Mouse (Mus musculus) intestine, postnatal 0 days (tissue): ENCODE data around the gene Pdzd7. TPM values are rescaled to one million over a fixed set of nuclear protein-coding genes. Genes with fewer than 3 reads are reported as not detected.

Experiments
- ATAC-seq: fragments of 200-750 bp; cut with Nextera tagmentation; 2 replicates; pipeline ENCODE4 v1.8.0; 2017; ENCODE audit warnings: mild to moderate bottlenecking, moderate TSS enrichment, moderate library complexity
- H3K27ac ChIP-seq: fragments of 300-500 bp; sonication (generic); 2 replicates; pipeline ENCODE4 v1.5.1; 2014; ENCODE audit warnings: mild to moderate bottlenecking, low read depth, low read length, moderate library complexity
- H3K27me3 ChIP-seq: fragments of 300-500 bp; sonication (generic); replicated peaks from 2 replicates; pipeline ENCODE4 v1.6.1; 2014; ENCODE audit warnings: low read length, mixed read lengths; ENCODE audit not compliant: control insufficient read depth, insufficient read depth
- H3K36me3 ChIP-seq: fragments of 300-500 bp; sonication (generic); 2 replicates; pipeline ENCODE4 v1.6.1; 2014; ENCODE audit warnings: mild to moderate bottlenecking, moderate library complexity; ENCODE audit not compliant: control insufficient read depth, insufficient read depth
- H3K4me1 ChIP-seq: fragments of 300-500 bp; sonication (generic); replicated peaks from 2 replicates; pipeline ENCODE4 v1.6.1; 2014; ENCODE audit warnings: antibody characterized with exemption, low read length, mixed read lengths; ENCODE audit not compliant: control insufficient read depth, insufficient read depth
- H3K4me2 ChIP-seq: fragments of 300-500 bp; sonication (generic); replicated peaks from 2 replicates; pipeline ENCODE4 v1.6.1; 2014; ENCODE audit warnings: low read depth, mild to moderate bottlenecking, moderate library complexity
- H3K4me3 ChIP-seq: fragments of 300-500 bp; sonication (generic); 2 replicates; pipeline ENCODE4 v1.5.1; 2014; ENCODE audit warnings: low read depth, low read length
- H3K9ac ChIP-seq: fragments of 300-500 bp; sonication (generic); 2 replicates; pipeline ENCODE4 v1.6.1; 2014; ENCODE audit warnings: mild to moderate bottlenecking, low read depth, low read length
- H3K9me3 ChIP-seq: fragments of 300-500 bp; sonication (generic); 2 replicates; pipeline ENCODE4 v1.6.1; 2016; ENCODE audit warnings: mixed run types; ENCODE audit not compliant: control insufficient read depth
- CTCF ChIP-seq: sonication (generic); IDR thresholded peaks from 2 replicates; pipeline ENCODE4 v1.5.1; 2016; ENCODE audit warnings: low read depth, mild to moderate bottlenecking, control low read depth, antibody characterized with exemption, moderate library complexity
- WGBS: fragments of 180-500 bp; shearing (Covaris S2); extraction: QIAGEN DNeasy Blood & Tissue Kit; methylation state at CpG from one replicate; pipeline ENCODE4 v1.1.7; 2014; 5-methylcytosine and 5-hydroxymethylcytosine counted together
- polyA plus RNA-seq: library from polyadenylated mRNA; unstranded; fragments of >200 nt; fragmentation: Nextera tagmentation; extraction: Ambion mirVana; gene quantifications from 2 replicates; pipeline ENCODE4 v1.2.1, GENCODE M21; 2015

Gene Pdzd7
- polyA plus RNA-seq, 1 experiment from 2014 or later, result 0.22 TPM

GRCm38 (mm10) chr19:45077742-45078645, 32.5 kb upstream of the Pdzd7 start:
- H3K4me2 ChIP-seq, result no peak overlapping the region
- no peak overlapping the region for H3K27ac ChIP-seq
- no peak overlapping the region for H3K9ac ChIP-seq
- peaks cover 52% of the 10 kb centered on the region for H3K27me3 ChIP-seq
- peaks cover 4% of the 10 kb centered on the region; the same call in 1 of the 2 replicates for H3K4me1 ChIP-seq
- no peak for TF ChIP-seq CTCF
- H3K9me3 ChIP-seq, result no peaks in the 10 kb centered on the region
- H3K4me3 ChIP-seq, result no peak overlapping the region
- WGBS, result 11% methylated on average over 20 of the region's 20 CpGs
- no peaks in the 10 kb centered on the region for H3K36me3 ChIP-seq
- no peak for ATAC-seq

GRCm38 (mm10) chr19:45076586-45077510, 31.3 kb upstream of the Pdzd7 start:
- Histone ChIP-seq H3K27me3 (peaks cover 47% of the 10 kb centered on the region), H3K27ac (no peak overlapping the region), H3K4me1 (peaks cover 4% of the 10 kb centered on the region; the same call in 1 of the 2 replicates), H3K9me3 (no peaks in the 10 kb centered on the region), H3K4me3 (peak overlapping the region; percentile 47), H3K9ac (no peak overlapping the region), H3K4me2 (peak overlapping the region; percentile 92), H3K36me3 (no peaks in the 10 kb centered on the region)
- 2% methylated on average over 62 of the region's 62 CpGs for WGBS
- peak; percentile 79 for TF ChIP-seq CTCF
- ATAC-seq, result no peak

DNA sequence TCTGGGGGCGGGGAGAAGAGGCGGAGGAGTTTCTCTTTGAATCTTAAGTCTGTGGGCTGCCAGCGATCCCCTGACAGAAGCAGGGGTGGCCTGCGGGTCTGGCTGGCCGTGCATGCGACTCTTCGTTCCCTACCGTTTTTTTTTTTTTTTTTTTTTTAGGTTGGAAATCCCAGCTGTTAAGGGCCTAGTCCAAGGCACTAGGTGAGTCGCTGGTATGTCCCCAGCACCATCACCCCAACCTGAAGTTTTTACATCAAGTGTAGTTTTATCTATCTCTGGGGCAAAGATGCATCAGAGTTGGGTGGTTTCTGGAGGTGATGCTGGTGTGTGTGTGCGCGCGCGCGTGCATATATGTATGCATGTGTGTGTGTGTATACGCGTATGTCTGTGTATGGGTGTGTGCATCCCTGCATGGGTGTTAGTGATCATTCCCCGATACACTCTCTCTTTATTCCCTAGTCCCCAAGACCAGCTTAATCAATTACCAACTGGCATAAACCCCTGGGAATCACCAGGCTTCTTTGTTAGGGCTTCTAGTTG, 30.6 kb upstream of the Pdzd7 start:
- H3K27ac ChIP-seq, result no peak overlapping the region
- H3K9me3 ChIP-seq, result no peaks in the 10 kb centered on the region
- peak overlapping the region; percentile 47 for H3K4me3 ChIP-seq
- H3K36me3 ChIP-seq, result no peaks in the 10 kb centered on the region
- peak overlapping the region; percentile 92 for H3K4me2 ChIP-seq
- peaks cover 46% of the 10 kb centered on the region for H3K27me3 ChIP-seq
- no peak overlapping the region for H3K9ac ChIP-seq
- ATAC-seq, result no peak
- WGBS, result 14% methylated on average over 16 of the region's 17 CpGs
- peaks cover 4% of the 10 kb centered on the region; the same call in 1 of the 2 replicates for H3K4me1 ChIP-seq
- no peak for TF ChIP-seq CTCF

DNA sequence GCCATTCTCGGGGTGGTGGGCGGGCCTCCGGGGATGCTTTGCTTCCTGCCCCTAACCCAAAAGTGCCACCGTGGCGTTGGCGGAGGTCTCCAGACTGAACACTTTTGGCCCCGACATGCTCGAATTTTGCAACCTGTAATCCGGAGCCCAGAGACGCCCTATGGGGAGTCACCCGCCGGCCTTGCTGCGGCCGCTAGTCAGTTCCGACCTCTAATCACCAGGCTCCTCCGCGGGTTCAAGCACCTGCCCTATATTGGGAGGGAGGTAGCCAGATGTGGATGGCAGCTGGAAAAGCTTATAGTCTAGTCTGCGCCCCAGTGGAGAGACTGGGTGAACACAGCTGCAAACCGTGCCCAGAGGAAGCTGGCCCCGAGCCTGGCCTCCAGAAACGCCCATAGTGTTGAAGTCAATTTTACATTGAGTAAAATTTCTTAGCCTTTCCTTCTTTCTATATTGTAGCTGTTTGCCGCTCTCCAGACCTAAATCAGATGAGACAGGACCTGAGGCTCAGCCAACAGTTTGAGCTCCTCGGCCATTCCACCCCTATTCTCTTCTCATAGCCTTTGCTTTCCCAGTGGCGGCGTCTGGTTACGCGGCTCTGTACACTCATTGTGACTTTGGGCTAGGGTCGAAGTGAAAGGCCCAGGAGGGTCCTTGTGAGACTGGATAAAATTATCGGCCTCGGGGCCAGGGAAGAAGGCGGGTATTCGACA, 30.0 kb upstream of the Pdzd7 start:
- 2% methylated on average over 32 of the region's 32 CpGs for WGBS
- Histone ChIP-seq H3K9ac (peak overlapping the region; percentile 61), H3K27me3 (peaks cover 39% of the 10 kb centered on the region), H3K36me3 (no peaks in the 10 kb centered on the region), H3K27ac (peak overlapping the region; percentile 90; the same call in 1 of the 2 replicates), H3K4me3 (peak overlapping the region; percentile 47), H3K9me3 (no peaks in the 10 kb centered on the region), H3K4me1 (peaks cover 4% of the 10 kb centered on the region; the same call in 1 of the 2 replicates), H3K4me2 (peak overlapping the region; percentile 92)
- peak; percentile 40 for TF ChIP-seq CTCF
- peak; percentile 41 for ATAC-seq

- Histone ChIP-seq H3K27me3 (peaks cover 32% of the 10 kb centered on the region), H3K4me3 (peak within 1 kb of the TSS; percentile 47), H3K9me3 (no peaks in the 10 kb centered on the region), H3K36me3 (no peaks in the 10 kb centered on the region), H3K4me1 (peaks cover 4% of the 10 kb centered on the region; the same call in 1 of the 2 replicates), H3K4me2 (peak within 1 kb of the TSS; percentile 92), H3K27ac (peak within 1 kb of the TSS; percentile 90), H3K9ac (peak within 1 kb of the TSS; percentile 61)
- TF ChIP-seq CTCF, result no peak; the same call in 1 of the 2 replicates
- peak; percentile 83 for ATAC-seq
- under 1% methylated on average over 45 of the region's 45 CpGs for WGBS
These were observed 29.2 kb upstream of the Pdzd7 start, which contains the start of gene Kazald1 for GRCm38 (mm10) chr19:45074580-45075322. TSS of gene Kazald1 (plus strand) at chr19:45075241.
